Mouse (Mus musculus): ENCODE results near the gene Mcm5. TPM values are rescaled to one million over a fixed set of nuclear protein-coding genes. Genes with fewer than 3 reads are reported as not detected.
A peak's percentile ranks its signal among the peaks of the same experiment; 100 is the strongest.

Gene Mcm5
- polyA plus RNA-seq (2015; fragmentation: Nextera tagmentation; extraction: Ambion mirVana) = 56.2 and 92.8 TPM in 2 replicates

DNA sequence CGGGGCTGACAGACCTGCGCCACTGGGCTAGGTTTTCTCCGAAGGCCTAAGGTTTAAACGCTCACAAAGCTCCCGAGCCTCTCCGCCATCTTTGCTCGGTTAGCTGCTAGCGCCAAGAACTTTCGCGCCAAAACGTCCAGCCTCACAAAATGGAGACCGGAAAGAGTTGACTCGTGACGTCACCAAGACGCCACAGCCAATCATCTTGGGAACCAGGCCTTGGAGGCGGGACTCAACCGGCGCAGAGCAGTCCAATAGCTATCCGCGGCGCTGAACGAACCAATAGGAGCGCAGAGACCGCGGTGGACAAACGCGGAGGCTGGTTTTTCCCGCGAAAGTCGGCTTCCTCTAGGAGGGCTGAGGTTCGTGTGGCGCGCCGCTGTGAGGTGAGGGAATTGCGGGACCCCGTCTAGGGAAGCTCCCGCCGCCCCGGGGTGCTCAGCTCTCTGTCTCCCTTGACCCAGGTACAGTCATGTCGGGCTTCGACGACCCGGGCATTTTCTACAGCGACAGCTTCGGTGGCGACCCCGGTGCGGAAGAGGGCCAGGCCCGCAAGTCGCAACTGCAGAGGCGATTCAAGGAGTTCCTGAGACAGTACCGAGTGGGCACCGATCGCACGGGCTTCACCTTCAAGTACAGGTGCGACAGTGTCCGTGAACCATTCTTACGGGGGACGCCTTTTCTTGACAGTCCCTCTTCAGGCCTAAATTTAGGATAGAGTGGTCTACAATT, at the start of gene Mcm5:
Mcm5 (plus strand) TSS at position 334 of the 732 bp plus-strand sequence.
- peak within 1 kb of the TSS; percentile 79 for H3K27ac ChIP-seq
- H3K4me3 ChIP-seq = peak within 1 kb of the TSS; percentile 90
- H3K9me3 ChIP-seq (replicated peaks) = no peaks in the 10 kb centered on the region
- H3K4me2 ChIP-seq = peak within 1 kb of the TSS; percentile 85
- WGBS = under 1% methylated on average over 59 of the region's 59 CpGs
- H3K9ac ChIP-seq = peak within 1 kb of the TSS; percentile 70
- ATAC-seq (replicated peaks; ENCODE audit: insufficient number of reproducible peaks, insufficient read depth, low FRiP score, low read depth) = peak; percentile 98
- peaks cover 23% of the 10 kb centered on the region for H3K4me1 ChIP-seq (replicated peaks)
- H3K27me3 ChIP-seq = no peaks in the 10 kb centered on the region
- H3K36me3 ChIP-seq = peaks cover 29% of the 10 kb centered on the region

DNA sequence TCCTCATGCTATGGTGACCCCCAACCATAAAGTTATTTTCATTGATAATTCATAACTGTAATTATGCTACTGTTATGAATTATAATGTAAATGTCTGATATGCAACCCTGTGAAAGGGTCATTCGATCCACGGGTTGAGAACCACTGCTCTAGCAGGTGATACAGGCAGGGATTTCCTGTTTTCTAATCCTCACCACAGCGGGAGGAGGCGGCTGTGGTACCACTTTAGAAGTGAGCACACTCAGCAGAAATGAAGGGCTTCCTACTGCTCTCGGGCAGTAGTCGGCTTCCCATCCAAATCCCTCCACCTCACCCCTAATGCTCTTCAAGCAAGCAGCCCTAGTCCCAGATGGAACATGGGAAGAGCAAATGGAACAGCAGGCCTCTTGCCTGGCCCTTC, 49.3 kb upstream of the Mcm5 start:
- 75% methylated on average over 6 of the region's 6 CpGs for WGBS
- Histone ChIP-seq H3K9me3 (replicated peaks) (no peaks in the 10 kb centered on the region), H3K27me3 (no peaks in the 10 kb centered on the region), H3K9ac (no peak overlapping the region), H3K27ac (no peak overlapping the region), H3K4me1 (replicated peaks) (peaks cover 7% of the 10 kb centered on the region), H3K4me3 (no peak overlapping the region), H3K36me3 (peaks cover 36% of the 10 kb centered on the region; the same call in 1 of the 2 replicates), H3K4me2 (no peak overlapping the region)
- ATAC-seq (replicated peaks; ENCODE audit: insufficient number of reproducible peaks, insufficient read depth, low FRiP score, low read depth) = no peak

DNA sequence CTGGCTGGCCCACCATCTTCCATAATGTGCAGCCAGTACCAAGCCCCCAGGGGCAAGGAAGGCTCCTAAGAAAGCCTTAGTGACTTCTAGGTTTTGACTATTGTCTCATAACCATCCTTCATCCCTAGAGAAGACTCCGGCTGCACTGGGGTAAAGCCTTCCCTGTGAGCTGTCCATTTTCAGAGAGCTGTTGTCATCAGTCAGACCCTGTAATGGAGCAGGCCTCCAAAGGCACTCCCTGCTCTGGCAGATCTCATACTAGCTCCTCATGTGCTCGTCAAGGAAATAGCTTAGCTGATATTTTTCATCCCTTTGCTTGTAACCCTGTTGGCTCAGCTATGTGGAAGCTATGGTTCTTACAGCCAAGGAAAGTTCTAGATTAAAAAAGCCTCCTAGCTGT, 48.6 kb upstream of the Mcm5 start:
- Histone ChIP-seq H3K9ac (no peak overlapping the region), H3K4me3 (no peak overlapping the region), H3K4me1 (replicated peaks) (peaks cover 7% of the 10 kb centered on the region), H3K27ac (no peak overlapping the region), H3K27me3 (no peaks in the 10 kb centered on the region), H3K36me3 (peaks cover 40% of the 10 kb centered on the region; the same call in 1 of the 2 replicates), H3K9me3 (replicated peaks) (no peaks in the 10 kb centered on the region), H3K4me2 (no peak overlapping the region)
- 62% methylated on average over 2 of the region's 2 CpGs for WGBS
- no peak for ATAC-seq (replicated peaks; ENCODE audit: insufficient number of reproducible peaks, insufficient read depth, low FRiP score, low read depth)

DNA sequence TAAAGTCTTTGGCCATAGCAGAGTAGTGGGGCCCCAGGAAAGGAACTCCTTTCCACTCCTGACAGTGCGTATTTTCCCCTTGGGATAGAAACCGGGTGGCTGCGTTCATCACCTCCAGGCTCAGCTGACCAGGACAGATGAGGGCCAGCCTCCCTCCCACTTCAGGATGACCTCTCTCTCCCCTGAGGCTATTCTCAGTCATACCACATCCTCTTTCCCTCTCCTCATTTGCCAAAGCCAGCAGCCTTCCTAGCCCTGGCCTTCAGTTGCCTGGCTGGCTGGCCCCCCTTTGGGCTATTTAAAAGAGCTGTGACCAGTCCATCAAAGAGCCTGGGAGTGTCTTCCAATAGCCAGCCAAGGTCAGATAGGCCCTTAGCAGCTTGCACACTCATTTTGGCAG, 46.1 kb upstream of the Mcm5 start:
- WGBS = 52% methylated on average over 3 of the region's 3 CpGs

DNA sequence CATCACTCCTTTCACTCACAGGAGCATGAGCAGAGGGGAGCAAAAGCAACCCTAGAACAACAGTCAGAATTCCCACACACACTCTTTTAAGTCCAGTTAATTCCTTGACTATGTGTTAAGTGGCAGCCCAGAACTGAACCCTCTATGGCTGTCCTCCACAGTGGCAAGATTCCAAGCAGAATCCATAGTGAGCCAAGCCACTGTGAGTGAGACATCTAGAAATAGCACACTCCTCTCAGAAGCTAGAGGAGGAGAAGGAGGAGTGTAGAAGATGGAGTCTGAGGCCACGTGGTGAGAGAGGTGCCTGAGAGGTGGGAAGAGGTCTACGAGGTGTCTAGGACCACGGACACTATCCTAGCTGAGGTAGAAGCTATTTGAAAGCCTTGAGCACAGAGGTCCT, 44.6 kb upstream of the Mcm5 start:
- WGBS = 63% methylated on average over 3 of the region's 3 CpGs
- Histone ChIP-seq H3K9me3 (replicated peaks) (no peaks in the 10 kb centered on the region), H3K4me2 (no peak overlapping the region), H3K9ac (no peak overlapping the region), H3K4me3 (no peak overlapping the region), H3K27me3 (no peaks in the 10 kb centered on the region), H3K36me3 (peaks cover 19% of the 10 kb centered on the region; the same call in 1 of the 2 replicates), H3K27ac (peak overlapping the region; percentile 24; the same call in 1 of the 2 replicates), H3K4me1 (replicated peaks) (peaks cover 7% of the 10 kb centered on the region)
- ATAC-seq (replicated peaks; ENCODE audit: insufficient number of reproducible peaks, insufficient read depth, low FRiP score, low read depth) = no peak; the same call in 1 of the 2 replicates

More for the DNA sequence above, 46.1 kb upstream of the Mcm5 start:
- no peak overlapping the region for H3K27ac ChIP-seq
- H3K9ac ChIP-seq = no peak overlapping the region
- peaks cover 7% of the 10 kb centered on the region for H3K4me1 ChIP-seq (replicated peaks)
- no peaks in the 10 kb centered on the region for H3K27me3 ChIP-seq
- H3K36me3 ChIP-seq = peaks cover 28% of the 10 kb centered on the region; the same call in 1 of the 2 replicates
- no peak for ATAC-seq (replicated peaks; ENCODE audit: insufficient number of reproducible peaks, insufficient read depth, low FRiP score, low read depth)
- no peaks in the 10 kb centered on the region for H3K9me3 ChIP-seq (replicated peaks)
- H3K4me3 ChIP-seq = no peak overlapping the region
- H3K4me2 ChIP-seq = no peak overlapping the region

DNA sequence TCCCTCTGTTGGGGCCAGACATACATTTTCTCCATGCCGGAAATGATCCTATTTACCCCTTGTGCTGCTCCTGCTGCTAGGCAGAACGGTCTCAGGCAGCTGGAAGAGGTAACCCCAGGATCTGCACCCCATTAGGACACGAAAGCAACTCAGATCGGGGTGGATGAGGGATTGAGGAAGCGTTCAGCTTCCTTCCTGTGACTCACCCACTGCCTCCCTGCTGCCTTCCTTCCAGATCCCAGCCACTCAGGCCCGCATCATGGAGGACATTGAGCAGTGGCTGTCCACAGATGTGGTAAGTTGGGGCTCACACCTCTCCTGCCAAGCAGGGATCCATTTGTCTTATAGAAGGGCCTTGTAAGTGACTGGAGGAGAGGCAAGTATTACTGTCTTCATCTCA, 42.1 kb upstream of the Mcm5 start:
- H3K9me3 ChIP-seq (replicated peaks) = no peaks in the 10 kb centered on the region
- H3K36me3 ChIP-seq = peaks cover 17% of the 10 kb centered on the region; the same call in 1 of the 2 replicates
- H3K4me1 ChIP-seq (replicated peaks) = peaks cover 7% of the 10 kb centered on the region
- no peaks in the 10 kb centered on the region for H3K27me3 ChIP-seq
- no peak overlapping the region for H3K9ac ChIP-seq
- no peak overlapping the region for H3K4me2 ChIP-seq
- no peak overlapping the region for H3K4me3 ChIP-seq
- 64% methylated on average over 6 of the region's 6 CpGs for WGBS
- no peak overlapping the region for H3K27ac ChIP-seq
- ATAC-seq (replicated peaks; ENCODE audit: insufficient number of reproducible peaks, insufficient read depth, low FRiP score, low read depth) = no peak

DNA sequence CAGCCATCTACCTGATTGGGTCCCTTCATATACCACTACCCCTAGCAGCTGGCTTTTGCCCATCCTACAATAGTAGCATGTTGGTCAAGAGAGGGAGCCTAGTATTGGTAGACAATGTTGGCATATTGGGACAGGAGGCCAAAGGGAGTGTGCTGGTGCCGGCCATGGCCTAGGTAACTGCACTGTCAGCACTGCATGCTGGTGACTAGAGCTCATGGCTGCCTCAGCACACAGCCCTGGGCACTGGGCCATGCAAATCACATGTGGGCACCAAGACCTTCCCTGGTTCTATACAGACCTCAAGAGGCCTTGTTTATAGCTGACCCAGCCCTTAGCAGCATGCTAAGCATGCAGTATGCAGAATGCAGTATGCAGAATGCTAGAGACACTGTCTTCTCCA, 39.1 kb upstream of the Mcm5 start:
- no peak overlapping the region for H3K27ac ChIP-seq
- H3K4me1 ChIP-seq (replicated peaks) = no peaks in the 10 kb centered on the region
- H3K9me3 ChIP-seq (replicated peaks) = no peaks in the 10 kb centered on the region
- no peaks in the 10 kb centered on the region for H3K27me3 ChIP-seq
- peaks cover 10% of the 10 kb centered on the region; the same call in 1 of the 2 replicates for H3K36me3 ChIP-seq
- no peak overlapping the region for H3K4me2 ChIP-seq
- 93% methylated on average over 1 of the region's 1 CpGs for WGBS
- H3K4me3 ChIP-seq = no peak overlapping the region
- no peak for ATAC-seq (replicated peaks; ENCODE audit: insufficient number of reproducible peaks, insufficient read depth, low FRiP score, low read depth)
- H3K9ac ChIP-seq = no peak overlapping the region

DNA sequence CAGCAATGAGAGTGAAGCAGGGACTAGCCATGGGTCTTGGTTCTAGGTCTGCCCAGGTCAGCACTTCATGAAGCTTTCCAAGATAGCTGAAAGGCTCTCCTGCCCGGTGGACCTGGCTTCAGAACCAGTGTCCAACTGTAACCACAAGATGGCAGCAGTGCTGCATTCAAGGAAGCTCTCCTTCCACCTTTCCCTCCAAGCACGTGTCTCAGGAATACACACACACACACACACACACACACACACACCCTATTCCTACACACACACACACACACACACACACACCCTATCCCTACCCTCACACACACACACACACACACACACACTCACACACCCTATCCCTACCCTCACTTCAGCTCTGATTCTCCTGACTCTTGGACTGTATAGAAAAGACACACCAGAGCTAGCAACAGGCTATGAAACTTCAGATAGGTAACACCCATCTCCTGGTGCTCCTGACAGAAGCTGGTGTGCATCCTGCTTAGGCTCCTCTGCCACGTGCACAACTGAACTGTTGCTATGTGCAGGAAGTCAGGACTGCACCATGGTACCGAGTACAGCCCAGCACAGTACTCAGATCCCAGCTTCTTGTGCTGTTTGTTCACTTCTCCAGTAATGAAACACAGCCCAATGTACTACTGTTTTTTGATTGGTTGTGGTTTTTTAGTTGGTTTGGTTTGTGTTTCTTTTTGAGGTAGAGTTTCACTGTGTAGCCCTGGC, 37.6 kb upstream of the Mcm5 start:
- H3K4me2 ChIP-seq = no peak overlapping the region
- H3K9me3 ChIP-seq (replicated peaks) = no peaks in the 10 kb centered on the region
- H3K27me3 ChIP-seq = no peaks in the 10 kb centered on the region
- no peak overlapping the region for H3K4me3 ChIP-seq
- no peak overlapping the region for H3K9ac ChIP-seq
- peak; percentile 49 for ATAC-seq (replicated peaks; ENCODE audit: insufficient number of reproducible peaks, insufficient read depth, low FRiP score, low read depth)
- H3K27ac ChIP-seq = no peak overlapping the region
- peaks cover 6% of the 10 kb centered on the region; the same call in 1 of the 2 replicates for H3K36me3 ChIP-seq
- H3K4me1 ChIP-seq (replicated peaks) = no peaks in the 10 kb centered on the region
- 26% methylated on average over 4 of the region's 4 CpGs for WGBS

DNA sequence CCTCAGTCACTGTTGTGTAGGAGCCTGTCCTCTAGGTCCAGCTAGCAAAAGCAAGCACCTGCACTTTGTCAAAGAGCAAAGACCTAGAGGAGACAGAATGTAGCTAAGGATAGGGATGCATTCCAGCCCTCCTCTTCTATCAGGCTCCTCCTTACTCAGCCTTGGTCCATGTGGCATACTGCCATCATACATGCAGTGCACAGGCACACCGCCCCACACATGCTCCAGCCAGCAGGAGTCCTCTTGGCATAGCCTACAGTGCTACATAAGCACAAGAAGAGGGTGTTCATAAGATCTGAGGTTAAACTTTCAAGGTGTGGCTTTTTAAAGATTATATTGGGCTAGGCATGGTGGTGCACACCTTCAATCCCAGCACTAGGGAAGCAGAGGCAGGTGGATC, 34.5 kb upstream of the Mcm5 start:
- H3K9ac ChIP-seq = no peak overlapping the region
- no peaks in the 10 kb centered on the region for H3K36me3 ChIP-seq
- H3K9me3 ChIP-seq (replicated peaks) = no peaks in the 10 kb centered on the region
- WGBS = 92% methylated on average over 1 of the region's 1 CpGs
- no peaks in the 10 kb centered on the region for H3K27me3 ChIP-seq
- no peak for ATAC-seq (replicated peaks; ENCODE audit: insufficient number of reproducible peaks, insufficient read depth, low FRiP score, low read depth)
- no peak overlapping the region for H3K27ac ChIP-seq
- no peak overlapping the region for H3K4me3 ChIP-seq
- no peak overlapping the region for H3K4me2 ChIP-seq
- no peaks in the 10 kb centered on the region for H3K4me1 ChIP-seq (replicated peaks)

DNA sequence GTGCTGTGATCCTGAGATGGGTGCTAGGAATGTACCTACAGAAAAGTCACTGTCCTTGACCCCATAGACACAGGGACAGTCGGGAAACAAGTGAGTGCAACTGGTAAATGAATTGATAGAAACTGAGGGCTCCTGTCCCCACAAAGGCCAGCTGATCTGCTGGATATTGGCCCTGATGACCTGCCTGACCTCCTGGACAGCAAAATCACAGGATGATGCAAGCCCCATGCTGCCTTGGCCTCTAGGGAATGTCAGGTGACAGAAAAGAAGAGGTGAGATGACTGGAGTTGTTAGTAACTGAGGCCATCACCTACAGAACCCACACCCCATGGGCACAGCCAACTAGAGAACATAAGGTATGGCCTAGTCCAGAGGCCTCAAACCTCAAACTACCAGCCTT, 31.2 kb upstream of the Mcm5 start:
- WGBS = 74% methylated on average over 1 of the region's 1 CpGs

DNA sequence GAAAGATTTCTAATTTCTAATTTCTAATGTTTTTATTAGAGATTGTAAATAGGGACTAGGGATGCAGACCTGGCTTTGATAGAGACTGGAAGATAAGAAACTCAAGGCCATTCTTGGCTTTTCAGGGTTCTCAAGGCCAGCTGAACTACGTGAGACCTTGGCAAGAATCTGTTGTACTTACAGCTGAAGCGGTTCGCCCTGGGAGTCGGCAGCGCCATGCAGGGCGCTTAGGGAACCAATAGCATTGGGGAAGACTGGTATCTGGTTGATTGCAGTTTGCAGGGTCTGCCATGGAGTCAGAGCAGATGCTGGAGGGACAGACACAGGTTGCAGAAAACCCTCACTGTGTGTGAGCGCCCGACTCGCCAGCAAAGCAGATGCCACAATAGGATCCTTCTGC, 30.5 kb upstream of the Mcm5 start:
- Histone ChIP-seq H3K4me3 (no peak overlapping the region), H3K27me3 (no peaks in the 10 kb centered on the region), H3K4me1 (replicated peaks) (0 out of 2 replicates have a peak, but pooled peaks cover 5% of the 10 kb centered on the region), H3K36me3 (no peaks in the 10 kb centered on the region), H3K27ac (no peak overlapping the region), H3K9ac (no peak overlapping the region), H3K4me2 (no peak overlapping the region), H3K9me3 (replicated peaks) (no peaks in the 10 kb centered on the region)
- no peak for ATAC-seq (replicated peaks; ENCODE audit: insufficient number of reproducible peaks, insufficient read depth, low FRiP score, low read depth)
- 92% methylated on average over 9 of the region's 9 CpGs for WGBS

More for the DNA sequence above, 31.2 kb upstream of the Mcm5 start:
- no peaks in the 10 kb centered on the region for H3K27me3 ChIP-seq
- no peak overlapping the region for H3K27ac ChIP-seq
- H3K9ac ChIP-seq = no peak overlapping the region
- no peaks in the 10 kb centered on the region for H3K4me1 ChIP-seq (replicated peaks)
- H3K36me3 ChIP-seq = no peaks in the 10 kb centered on the region
- H3K4me3 ChIP-seq = no peak overlapping the region
- no peak for ATAC-seq (replicated peaks; ENCODE audit: insufficient number of reproducible peaks, insufficient read depth, low FRiP score, low read depth)
- no peak overlapping the region for H3K4me2 ChIP-seq
- no peaks in the 10 kb centered on the region for H3K9me3 ChIP-seq (replicated peaks)
